ENCODE assay signal across 13 mouse cellular contexts in the genomic region with DNA sequence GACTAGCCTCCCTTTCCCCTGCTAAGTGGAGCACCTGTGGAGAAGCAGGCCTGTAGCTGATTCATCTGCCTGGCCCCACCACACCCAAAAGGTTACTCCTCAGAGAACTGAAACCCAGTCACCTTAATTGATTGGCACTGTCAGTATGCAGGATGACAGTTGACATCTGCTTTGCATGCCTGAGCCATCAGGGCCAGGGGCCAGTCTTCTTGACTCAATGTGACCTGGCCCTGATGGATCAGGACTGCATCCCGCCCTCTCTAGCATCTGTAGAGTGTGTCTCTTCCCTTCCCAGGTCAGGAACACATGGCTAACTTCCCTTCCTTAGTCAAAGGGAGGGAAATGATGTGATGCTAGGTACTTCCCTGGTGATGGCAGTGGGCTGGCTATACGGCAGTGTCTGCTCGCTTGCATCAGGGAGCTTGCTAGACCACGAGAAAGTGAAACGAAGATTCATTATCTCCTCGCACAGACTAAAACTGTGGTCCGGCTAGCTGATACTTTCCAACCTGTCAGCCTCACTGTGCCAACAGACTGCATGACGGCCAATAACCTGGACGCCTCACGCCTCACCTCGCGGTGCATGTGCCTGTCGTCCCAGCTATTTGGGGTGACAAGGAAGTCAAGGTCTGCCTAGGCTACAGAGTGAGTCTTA. TPM values are rescaled to one million over a fixed set of nuclear protein-coding genes. Genes with fewer than 3 reads are reported as not detected.
"Had no signal": no experiment of that assay in that cellular context is flagged by ENCODE, and none has a peak within 500 bp of the region (broad histone marks: within the 10 kb centered on the region; RNA-seq: fewer than 3 reads in every experiment).

No protein-coding gene starts in this region.

- H3K4me2 ChIP-seq: liver, embryonic 11.5 days; liver, embryonic 15.5 days; lung, embryonic 14.5 days; neural tube, embryonic 13.5 days had no signal

- H3K36me3 ChIP-seq: limb, embryonic 10.5 days; liver, embryonic 15.5 days; midbrain, embryonic 10.5 days; neural tube, embryonic 13.5 days had no signal

- H3K9ac ChIP-seq: liver, embryonic 15.5 days; lung, embryonic 14.5 days; neural tube, embryonic 13.5 days had no signal

- H3K4me1 ChIP-seq: limb, embryonic 10.5 days; liver, embryonic 15.5 days; neural tube, embryonic 13.5 days had no signal

- DNase-seq: kidney, adult 9 months; kidney, postnatal 14 days; lung, embryonic 14.5 days; lung, postnatal 4 days; midbrain, embryonic 14.5 days; right cerebral cortex, postnatal 25 days; thymus, postnatal 4 days had no signal

- H3K4me3 ChIP-seq: limb, embryonic 10.5 days; liver, embryonic 15.5 days; midbrain, embryonic 10.5 days; neural tube, embryonic 13.5 days had no signal

- H3K27ac ChIP-seq: limb, embryonic 10.5 days; liver, embryonic 15.5 days; midbrain, embryonic 10.5 days; neural tube, embryonic 13.5 days had no signal

- H3K27me3 ChIP-seq: liver, embryonic 15.5 days; neural tube, embryonic 13.5 days had no signal

- H3K9me3 ChIP-seq: limb, embryonic 10.5 days; liver, embryonic 15.5 days; midbrain, embryonic 10.5 days; neural tube, embryonic 13.5 days had no signal

RNA-seq across cellular contexts. Expression of gene Gm12216, which starts 38.4 kb away (rescaled TPM):
- polyA plus RNA-seq: liver, embryonic 15.5 days had no signal

RNA-seq across cellular contexts. Expression of gene Gm17334, which starts 47.7 kb away (rescaled TPM):
- polyA plus RNA-seq: limb, embryonic 10.5 days; liver, embryonic 11.5 days; midbrain, embryonic 10.5 days; neural tube, embryonic 13.5 days; stomach, embryonic 16.5 days had no signal
